Mouse (Mus musculus) ES-Bruce4 (cell line): ENCODE measurements around the gene Dpysl5. TPM values are rescaled to one million over a fixed set of nuclear protein-coding genes. Genes with fewer than 3 reads are reported as not detected.

Experiments used
- H3K27ac ChIP-seq: 2 replicates; pipeline ENCODE4 v1.5.1; 2012; ENCODE audit warnings: low read length, inconsistent platforms; ENCODE audit not compliant: insufficient read depth
- H3K27me3 ChIP-seq: 2 replicates; pipeline ENCODE4 v1.6.1; 2012; ENCODE audit warnings: mild to moderate bottlenecking, low read length, inconsistent platforms; ENCODE audit not compliant: control insufficient read depth, poor library complexity, insufficient read depth, severe bottlenecking
- H3K36me3 ChIP-seq: 2 replicates; pipeline ENCODE4 v1.6.1; 2012; ENCODE audit warnings: inconsistent platforms, mild to moderate bottlenecking, low read length, moderate library complexity; ENCODE audit not compliant: control insufficient read depth, poor library complexity, insufficient read depth, severe bottlenecking
- H3K4me1 ChIP-seq: one replicate; pipeline ENCODE4 v1.8.1; 2011; ENCODE audit warnings: low read length; ENCODE audit not compliant: control insufficient read depth, insufficient read depth
- H3K4me3 ChIP-seq: 2 replicates; pipeline ENCODE4 v1.5.1; 2011; ENCODE audit warnings: low read depth, mild to moderate bottlenecking, low read length
- H3K9ac ChIP-seq: 2 replicates; pipeline ENCODE4 v1.6.1; 2012; ENCODE audit warnings: low read depth, mild to moderate bottlenecking, inconsistent platforms; ENCODE audit not compliant: poor library complexity, severe bottlenecking
- H3K9me3 ChIP-seq: replicated peaks from 2 replicates; pipeline ENCODE4 v1.6.1; 2012; ENCODE audit warnings: mild to moderate bottlenecking, low read length, inconsistent platforms; ENCODE audit not compliant: control insufficient read depth, poor library complexity, insufficient read depth, severe bottlenecking
- CTCF ChIP-seq: IDR thresholded peaks from one replicate; pipeline ENCODE4 v1.8.1; 2011; ENCODE audit warnings: low read depth, low read length
- EP300 ChIP-seq: IDR thresholded peaks from 2 replicates; pipeline ENCODE4 v1.6.1; 2011; ENCODE audit warnings: low read depth, low read length; ENCODE audit not compliant: insufficient read depth
- POLR2A ChIP-seq: IDR thresholded peaks from one replicate; pipeline ENCODE4 v1.8.1; 2011; ENCODE audit warnings: low read length; ENCODE audit not compliant: insufficient read depth
- polyA plus RNA-seq: library from polyadenylated mRNA; stranded (reverse); fragments of >200 nt; gene quantifications from 2 replicates; pipeline ENCODE4 v1.2.4, GENCODE M21; 2011; ENCODE audit warnings: low read depth; ENCODE audit not compliant: missing spikeins, insufficient read depth, insufficient read length

The Dpysl5 gene
- polyA plus RNA-seq, 1 experiment = 35.2 TPM

GRCm38 (mm10) chr5:30749582-30750311 lies 38.4 kb downstream of the Dpysl5 start:
- Histone ChIP-seq H3K27ac (no peak overlapping the region), H3K36me3 (no peaks in the 10 kb centered on the region), H3K9ac (no peak overlapping the region), H3K4me1 (no peaks in the 10 kb centered on the region), H3K9me3 (no peaks in the 10 kb centered on the region), H3K27me3 (no peaks in the 10 kb centered on the region), H3K4me3 (no peak overlapping the region)
- TF ChIP-seq EP300 (no peak), POLR2A (no peak), CTCF (no peak)

GRCm38 (mm10) chr5:30751071-30751470 lies 39.7 kb downstream of the Dpysl5 start:
- H3K4me3 ChIP-seq = no peak overlapping the region
- H3K36me3 ChIP-seq = no peaks in the 10 kb centered on the region
- H3K9ac ChIP-seq = no peak overlapping the region
- no peaks in the 10 kb centered on the region for H3K4me1 ChIP-seq
- H3K27ac ChIP-seq = no peak overlapping the region
- no peaks in the 10 kb centered on the region for H3K9me3 ChIP-seq
- H3K27me3 ChIP-seq = no peaks in the 10 kb centered on the region
- TF ChIP-seq POLR2A = no peak
- TF ChIP-seq CTCF = no peak
- TF ChIP-seq EP300 = no peak

- Histone ChIP-seq H3K36me3 (no peaks in the 10 kb centered on the region), H3K4me3 (no peak overlapping the region), H3K27ac (no peak overlapping the region), H3K4me1 (peaks cover 2% of the 10 kb centered on the region), H3K9me3 (no peaks in the 10 kb centered on the region), H3K9ac (no peak overlapping the region), H3K27me3 (no peaks in the 10 kb centered on the region)
- no peak for TF ChIP-seq POLR2A
- TF ChIP-seq EP300 = no peak
- TF ChIP-seq CTCF = no peak
These were observed 41.8 kb downstream of the Dpysl5 start for GRCm38 (mm10) chr5:30753128-30753527.

- TF ChIP-seq CTCF (no peak), POLR2A (no peak), EP300 (no peak)
- H3K4me1 ChIP-seq = peaks cover 2% of the 10 kb centered on the region
- H3K36me3 ChIP-seq = no peaks in the 10 kb centered on the region
- no peak overlapping the region for H3K4me3 ChIP-seq
- H3K9me3 ChIP-seq = no peaks in the 10 kb centered on the region
- H3K27me3 ChIP-seq = no peaks in the 10 kb centered on the region
- no peak overlapping the region for H3K9ac ChIP-seq
- H3K27ac ChIP-seq = no peak overlapping the region
These were observed 43.9 kb downstream of the Dpysl5 start for GRCm38 (mm10) chr5:30755215-30755614.

- H3K27ac ChIP-seq = no peak overlapping the region
- H3K4me1 ChIP-seq = peaks cover under 1% of the 10 kb centered on the region
- no peaks in the 10 kb centered on the region for H3K36me3 ChIP-seq
- no peak overlapping the region for H3K4me3 ChIP-seq
- TF ChIP-seq POLR2A = no peak
- no peak for TF ChIP-seq EP300
- no peak for TF ChIP-seq CTCF
- H3K9me3 ChIP-seq = peaks cover 11% of the 10 kb centered on the region
- H3K9ac ChIP-seq = no peak overlapping the region
- no peaks in the 10 kb centered on the region for H3K27me3 ChIP-seq
These were observed 51.6 kb downstream of the Dpysl5 start for GRCm38 (mm10) chr5:30762815-30763510.

- H3K36me3 ChIP-seq = no peaks in the 10 kb centered on the region
- TF ChIP-seq CTCF (no peak), POLR2A (no peak), EP300 (no peak)
- H3K27ac ChIP-seq = no peak overlapping the region
- H3K4me3 ChIP-seq = no peak overlapping the region
- no peaks in the 10 kb centered on the region for H3K4me1 ChIP-seq
- H3K9ac ChIP-seq = no peak overlapping the region
- H3K27me3 ChIP-seq = no peaks in the 10 kb centered on the region
- peaks cover 11% of the 10 kb centered on the region for H3K9me3 ChIP-seq
These were observed 52.1 kb downstream of the Dpysl5 start for GRCm38 (mm10) chr5:30763511-30763830.
